Mouse (Mus musculus) myocyte (in vitro differentiated cells): ENCODE data around the gene Gm6377.

Experiments used
- CEBPB ChIP-seq: IDR thresholded peaks from 2 replicates; pipeline ENCODE4 v1.6.1; 2011; ENCODE audit warnings: mild to moderate bottlenecking, moderate library complexity; ENCODE audit not compliant: poor library complexity, insufficient read depth, severe bottlenecking
- POLR2A ChIP-seq: IDR thresholded peaks from one replicate; pipeline ENCODE4 v1.6.1; 2011; ENCODE audit warnings: low read depth, mild to moderate bottlenecking, control low read depth, moderate library complexity; ENCODE audit not compliant: insufficient read length
- TCF3 ChIP-seq: IDR thresholded peaks from one replicate; pipeline ENCODE4 v1.6.1; 2011; ENCODE audit warnings: low read depth, control low read depth; ENCODE audit not compliant: insufficient read length

GRCm38 (mm10) chrX:109196468-109196867 is at the start of gene Gm6377:
- TF ChIP-seq CEBPB = no peak
- TF ChIP-seq POLR2A = no peak
- no peak for TF ChIP-seq TCF3
